Mouse (Mus musculus) limb, embryonic 13.5 days (tissue): ENCODE measurements at regions not wholly inside any gene's neighbourhood (a gene's known extent, or its start where the extent isn't known, plus 50 kb on each side); places are given as distances from the start of the nearest gene placed in this dataset.

Source experiments
- ATAC-seq: fragments of 200-750 bp; cut with Nextera tagmentation; 2 replicates; pipeline ENCODE4 v1.8.0; 2017; ENCODE audit warnings: low read depth, moderate number of reproducible peaks, moderate TSS enrichment; ENCODE audit not compliant: low FRiP score
- H3K27ac ChIP-seq: fragments of 300-500 bp; sonication (generic); 2 replicates; pipeline ENCODE4 v1.5.1; 2015; ENCODE audit warnings: inconsistent platforms, mild to moderate bottlenecking, moderate library complexity
- H3K27me3 ChIP-seq: fragments of 300-500 bp; sonication (generic); 2 replicates; pipeline ENCODE4 v1.6.1; 2015; ENCODE audit warnings: mild to moderate bottlenecking, inconsistent platforms
- H3K36me3 ChIP-seq: fragments of 300-500 bp; sonication (generic); 2 replicates; pipeline ENCODE4 v1.6.1; 2015; ENCODE audit warnings: inconsistent platforms, mild to moderate bottlenecking, moderate library complexity
- H3K4me1 ChIP-seq: fragments of 300-500 bp; sonication (generic); 2 replicates; pipeline ENCODE4 v1.6.1; 2015; ENCODE audit warnings: inconsistent platforms
- H3K4me2 ChIP-seq: fragments of 300-500 bp; sonication (generic); replicated peaks from 2 replicates; pipeline ENCODE4 v1.6.1; 2015; ENCODE audit warnings: inconsistent platforms, mild to moderate bottlenecking, moderate library complexity
- H3K4me3 ChIP-seq: fragments of 300-500 bp; sonication (generic); 2 replicates; pipeline ENCODE4 v1.5.1; 2015; ENCODE audit warnings: moderate library complexity, mild to moderate bottlenecking, inconsistent platforms
- H3K9ac ChIP-seq: fragments of 300-500 bp; sonication (generic); 2 replicates; pipeline ENCODE4 v1.6.1; 2015; ENCODE audit warnings: mild to moderate bottlenecking, inconsistent platforms
- H3K9me3 ChIP-seq: fragments of 300-500 bp; sonication (generic); 2 replicates; pipeline ENCODE4 v1.6.1; 2016; ENCODE audit warnings: inconsistent platforms
- WGBS: fragments of 180-500 bp; shearing (Covaris S2); methylation state at CpG from one replicate; pipeline ENCODE4 v1.1.7; 2015; 5-methylcytosine and 5-hydroxymethylcytosine counted together

DNA sequence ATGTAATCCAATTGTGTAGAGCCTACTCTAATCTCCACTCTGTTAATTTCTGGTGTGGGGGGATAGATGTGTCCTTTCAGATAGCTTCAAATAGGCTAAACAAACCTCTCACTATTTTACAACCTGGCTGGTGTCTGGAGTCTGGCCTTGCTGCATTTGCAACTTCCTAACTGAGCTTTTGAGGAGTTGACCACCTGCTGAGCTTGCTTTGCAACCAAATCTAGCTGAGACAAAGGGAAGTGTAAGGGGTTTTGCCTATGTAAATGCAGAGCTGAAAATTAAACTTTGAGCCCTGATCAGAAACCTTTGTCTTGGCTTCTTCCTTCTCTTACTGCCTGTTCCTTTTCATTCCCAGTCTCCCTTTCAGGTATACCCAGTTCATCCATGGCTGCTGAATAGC lies 404.3 kb downstream of the Cetn3 start:
- Histone ChIP-seq H3K9ac (no peak overlapping the region), H3K9me3 (no peaks in the 10 kb centered on the region), H3K27ac (no peak overlapping the region), H3K4me1 (no peaks in the 10 kb centered on the region), H3K27me3 (no peaks in the 10 kb centered on the region), H3K36me3 (no peaks in the 10 kb centered on the region), H3K4me2 (no peak overlapping the region), H3K4me3 (no peak overlapping the region)
- ATAC-seq: no peak

DNA sequence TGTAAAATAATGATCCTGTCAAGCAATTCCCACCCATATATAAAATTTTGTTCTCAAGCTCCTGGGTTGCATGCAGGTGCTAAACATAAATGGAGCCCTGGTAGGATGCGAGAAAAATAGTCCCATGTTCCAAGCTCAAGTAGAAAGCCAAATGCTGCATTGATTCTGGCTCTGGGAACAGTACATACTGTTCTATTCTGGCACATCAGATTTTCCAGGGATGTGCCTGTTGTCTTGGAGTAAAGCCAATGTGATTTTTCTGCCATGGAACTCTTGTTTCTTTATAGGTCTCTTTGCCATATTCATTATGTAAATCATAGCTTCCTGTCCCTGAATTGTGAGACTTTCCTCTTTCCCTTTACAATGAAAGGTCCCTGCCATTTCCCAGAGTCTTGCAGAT lies 417.9 kb downstream of the Cetn3 start:
- H3K4me2 ChIP-seq: no peak overlapping the region
- H3K4me1 ChIP-seq: no peaks in the 10 kb centered on the region
- H3K27me3 ChIP-seq: no peaks in the 10 kb centered on the region
- no peak overlapping the region for H3K9ac ChIP-seq
- H3K36me3 ChIP-seq: no peaks in the 10 kb centered on the region
- no peak overlapping the region for H3K4me3 ChIP-seq
- ATAC-seq: no peak
- H3K27ac ChIP-seq: no peak overlapping the region
- H3K9me3 ChIP-seq: no peaks in the 10 kb centered on the region
- WGBS: 93% methylated on average over 1 of the region's 1 CpGs

DNA sequence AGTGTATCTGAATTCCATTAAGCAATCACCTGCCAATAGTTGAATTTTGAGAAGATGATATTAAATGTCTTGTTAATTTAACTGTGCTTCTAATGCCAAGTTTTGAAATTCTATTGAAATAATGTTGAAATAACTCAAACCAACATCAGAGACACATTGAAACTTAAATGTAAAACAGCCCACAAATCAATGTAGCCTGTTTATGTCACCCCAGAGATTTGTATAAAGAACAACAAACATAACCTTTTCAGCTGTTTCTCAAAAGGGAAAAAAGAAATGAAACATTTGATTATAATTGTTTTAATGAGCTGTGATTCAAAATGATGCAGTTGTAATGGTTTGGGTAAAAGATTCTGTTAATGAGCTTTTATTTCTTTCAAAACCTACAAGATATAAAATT lies 442.6 kb downstream of the Cetn3 start:
- H3K27me3 ChIP-seq: no peaks in the 10 kb centered on the region
- H3K27ac ChIP-seq: no peak overlapping the region
- H3K4me2 ChIP-seq: no peak overlapping the region
- H3K4me3 ChIP-seq: no peak overlapping the region
- no peak overlapping the region for H3K9ac ChIP-seq
- H3K4me1 ChIP-seq: no peaks in the 10 kb centered on the region
- no peaks in the 10 kb centered on the region for H3K9me3 ChIP-seq
- H3K36me3 ChIP-seq: no peaks in the 10 kb centered on the region
- no peak for ATAC-seq

DNA sequence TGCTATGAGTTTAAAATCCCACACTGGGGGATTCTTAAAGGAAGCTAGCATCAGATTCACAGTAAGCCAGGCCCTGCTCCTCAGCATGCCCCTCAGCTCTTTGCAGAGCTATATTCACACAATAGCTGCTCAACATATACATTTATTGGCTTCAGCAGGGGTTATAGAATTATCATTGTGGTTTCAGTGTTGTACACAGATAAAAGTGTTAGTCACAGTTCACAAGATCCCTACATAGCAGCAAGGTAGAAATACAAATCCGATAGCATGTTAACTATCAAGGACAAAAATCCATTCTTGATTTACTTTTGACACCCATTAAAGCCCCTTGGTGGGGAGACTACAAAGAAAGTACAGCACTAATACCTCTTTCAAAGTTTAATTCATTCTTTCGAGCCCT lies 451.0 kb downstream of the Cetn3 start:
- no peaks in the 10 kb centered on the region for H3K27me3 ChIP-seq
- H3K4me3 ChIP-seq: no peak overlapping the region
- no peaks in the 10 kb centered on the region for H3K36me3 ChIP-seq
- H3K9ac ChIP-seq: no peak overlapping the region
- no peaks in the 10 kb centered on the region for H3K4me1 ChIP-seq
- 83% methylated on average over 2 of the region's 2 CpGs for WGBS
- ATAC-seq: no peak
- H3K4me2 ChIP-seq: no peak overlapping the region
- no peaks in the 10 kb centered on the region for H3K9me3 ChIP-seq
- no peak overlapping the region for H3K27ac ChIP-seq

DNA sequence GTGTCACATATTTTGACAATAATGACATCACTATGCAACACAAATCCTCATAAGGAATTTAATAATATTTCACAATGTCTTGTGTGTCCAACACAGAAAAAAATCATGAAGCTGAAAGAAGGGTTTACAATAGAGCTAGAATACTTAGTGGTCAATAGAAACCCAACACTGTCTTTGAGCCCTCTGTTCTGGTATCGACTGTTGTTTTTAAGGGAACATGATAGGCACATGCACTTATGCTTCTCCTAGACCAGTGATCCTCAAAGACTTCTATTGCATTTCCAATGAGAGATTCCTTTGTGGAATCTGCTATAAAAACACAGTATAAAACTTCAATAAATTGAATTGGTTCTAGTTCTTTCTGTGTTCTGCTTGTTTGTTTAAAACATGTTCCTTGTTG lies 463.4 kb downstream of the Cetn3 start:
- no peak for ATAC-seq
- H3K4me3 ChIP-seq: no peak overlapping the region
- H3K36me3 ChIP-seq: no peaks in the 10 kb centered on the region
- H3K4me1 ChIP-seq: no peaks in the 10 kb centered on the region
- no peak overlapping the region for H3K4me2 ChIP-seq
- H3K27me3 ChIP-seq: no peaks in the 10 kb centered on the region
- H3K9ac ChIP-seq: no peak overlapping the region
- WGBS: 88% methylated on average over 1 of the region's 1 CpGs
- H3K27ac ChIP-seq: no peak overlapping the region
- no peaks in the 10 kb centered on the region for H3K9me3 ChIP-seq

DNA sequence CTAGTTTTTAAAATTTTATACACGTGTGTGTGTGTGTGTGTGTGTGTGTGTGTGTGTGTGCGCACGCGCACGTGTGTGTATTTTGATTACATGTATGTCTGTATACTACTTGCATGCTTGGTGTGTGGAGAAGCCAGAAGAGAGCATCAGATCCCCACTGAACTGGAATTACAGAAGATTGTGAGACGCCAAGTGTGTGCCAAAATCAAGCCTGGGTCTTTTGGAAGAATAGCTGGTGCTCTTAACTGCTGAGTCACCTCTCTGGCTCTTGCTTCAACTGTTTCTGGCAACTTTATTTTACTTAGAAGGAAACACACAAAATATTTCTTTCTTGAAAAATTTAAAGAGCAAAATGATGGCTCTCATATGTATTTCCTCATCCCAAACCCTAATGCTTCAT lies 467.5 kb downstream of the Cetn3 start:
- no peaks in the 10 kb centered on the region for H3K36me3 ChIP-seq
- no peaks in the 10 kb centered on the region for H3K9me3 ChIP-seq
- no peak overlapping the region for H3K4me2 ChIP-seq
- H3K4me1 ChIP-seq: no peaks in the 10 kb centered on the region
- no peak overlapping the region for H3K27ac ChIP-seq
- no peak overlapping the region for H3K4me3 ChIP-seq
- no peak overlapping the region for H3K9ac ChIP-seq
- H3K27me3 ChIP-seq: no peaks in the 10 kb centered on the region
- no peak for ATAC-seq
- 87% methylated on average over 6 of the region's 6 CpGs for WGBS

DNA sequence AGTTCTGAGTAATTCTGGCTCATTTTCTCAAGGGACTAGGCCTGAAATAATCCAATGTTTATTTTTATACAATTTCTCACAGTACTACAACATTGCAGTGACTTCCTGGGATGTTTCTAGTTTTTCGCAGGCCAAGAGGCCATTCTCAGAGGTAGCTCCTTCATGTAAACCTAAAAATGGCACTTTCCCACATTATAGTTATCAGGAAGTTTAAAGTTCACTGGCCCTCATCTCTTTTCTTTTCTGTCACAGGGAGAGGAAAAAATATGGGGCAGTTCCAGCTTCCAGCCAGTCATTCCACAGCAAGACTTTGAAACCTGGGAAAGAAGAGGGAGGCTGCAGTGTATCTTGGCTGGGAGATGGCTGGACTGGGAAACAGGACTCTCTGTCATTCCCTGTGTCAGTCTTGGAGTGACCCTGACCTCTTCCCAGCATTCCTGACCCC lies 475.6 kb downstream of the Cetn3 start:
- H3K4me1 ChIP-seq: no peaks in the 10 kb centered on the region
- no peak overlapping the region for H3K9ac ChIP-seq
- ATAC-seq: no peak

DNA sequence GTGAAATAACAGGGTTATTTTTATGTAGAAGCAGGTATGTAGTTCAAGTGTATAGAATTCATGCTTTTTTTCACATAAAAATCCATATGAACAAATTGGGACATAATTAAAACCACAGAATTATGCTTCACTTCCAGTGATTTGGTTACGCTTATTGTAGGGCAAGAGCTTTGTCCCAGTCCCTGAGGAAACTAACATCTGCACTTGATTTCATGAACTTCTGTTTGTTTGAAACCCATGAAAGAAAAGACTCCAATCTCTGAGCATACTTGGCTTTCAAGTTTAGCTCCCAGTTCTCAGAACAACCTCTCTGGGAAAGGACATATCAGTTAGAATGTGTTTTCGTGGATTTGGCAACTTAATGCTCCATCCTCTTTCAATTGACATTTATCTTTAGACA lies 481.4 kb downstream of the Cetn3 start:
- 39% methylated on average over 2 of the region's 2 CpGs for WGBS
- H3K4me3 ChIP-seq: no peak overlapping the region
- H3K4me1 ChIP-seq: no peaks in the 10 kb centered on the region
- no peak overlapping the region for H3K4me2 ChIP-seq
- no peaks in the 10 kb centered on the region for H3K36me3 ChIP-seq
- no peak overlapping the region for H3K9ac ChIP-seq
- no peak overlapping the region for H3K27ac ChIP-seq
- no peaks in the 10 kb centered on the region for H3K9me3 ChIP-seq
- ATAC-seq: no peak
- no peaks in the 10 kb centered on the region for H3K27me3 ChIP-seq

More for the DNA sequence above, 475.6 kb downstream of the Cetn3 start:
- Histone ChIP-seq H3K27ac (no peak overlapping the region), H3K27me3 (no peaks in the 10 kb centered on the region), H3K4me3 (no peak overlapping the region), H3K9me3 (no peaks in the 10 kb centered on the region), H3K36me3 (no peaks in the 10 kb centered on the region), H3K4me2 (no peak overlapping the region)
- whole genome bisulfite sequencing: 86% methylated on average over 1 of the region's 1 CpGs

DNA sequence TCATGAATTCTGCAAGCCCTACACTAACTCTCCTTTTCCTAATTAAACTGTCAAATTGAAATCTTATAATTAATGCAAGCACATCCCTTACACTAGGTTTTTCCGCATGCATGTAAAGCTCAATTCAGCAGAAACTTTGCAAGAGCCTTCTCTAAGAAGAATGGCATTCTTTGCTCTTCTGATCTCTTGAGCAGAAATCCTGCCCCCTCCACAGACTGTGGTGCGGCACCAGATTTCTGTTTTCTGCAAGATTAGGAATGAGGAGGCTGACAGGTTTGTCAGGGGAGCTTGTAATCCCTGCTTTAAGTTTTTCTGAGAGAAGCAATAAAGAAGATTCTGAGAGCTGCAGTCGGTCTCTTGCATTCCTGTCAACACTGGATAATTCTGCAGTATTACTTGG lies 482.3 kb downstream of the Cetn3 start:
- WGBS: 70% methylated on average over 3 of the region's 3 CpGs
- ATAC-seq: no peak
- no peak overlapping the region for H3K9ac ChIP-seq
- no peaks in the 10 kb centered on the region for H3K27me3 ChIP-seq
- H3K4me2 ChIP-seq: no peak overlapping the region
- H3K27ac ChIP-seq: no peak overlapping the region
- no peaks in the 10 kb centered on the region for H3K9me3 ChIP-seq
- no peaks in the 10 kb centered on the region for H3K4me1 ChIP-seq
- no peak overlapping the region for H3K4me3 ChIP-seq
- no peaks in the 10 kb centered on the region for H3K36me3 ChIP-seq

DNA sequence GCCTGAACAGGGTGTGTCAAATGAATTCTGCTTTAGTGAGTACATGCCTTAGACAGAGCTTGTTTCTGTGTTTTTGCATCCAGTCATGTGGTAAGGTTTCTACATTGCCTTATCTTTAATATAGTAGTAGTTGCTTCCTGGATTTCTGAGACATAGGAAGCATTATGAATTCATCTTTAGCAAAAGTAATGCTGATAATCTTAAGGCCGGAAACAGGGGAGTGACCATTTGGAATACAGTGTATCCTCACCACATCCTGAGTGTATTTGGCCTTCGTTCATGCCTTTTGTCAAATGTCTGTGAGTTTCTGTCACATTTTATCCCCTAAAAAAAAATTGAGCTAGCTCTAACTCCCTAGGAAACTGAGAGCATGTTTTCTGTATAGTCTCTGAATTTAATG lies 482.9 kb downstream of the Cetn3 start:
- no peaks in the 10 kb centered on the region for H3K9me3 ChIP-seq
- no peaks in the 10 kb centered on the region for H3K27me3 ChIP-seq
- H3K4me1 ChIP-seq: no peaks in the 10 kb centered on the region
- H3K27ac ChIP-seq: no peak overlapping the region
- WGBS: 91% methylated on average over 2 of the region's 2 CpGs
- no peaks in the 10 kb centered on the region for H3K36me3 ChIP-seq
- no peak overlapping the region for H3K9ac ChIP-seq
- H3K4me3 ChIP-seq: no peak overlapping the region
- ATAC-seq: no peak
- H3K4me2 ChIP-seq: no peak overlapping the region

DNA sequence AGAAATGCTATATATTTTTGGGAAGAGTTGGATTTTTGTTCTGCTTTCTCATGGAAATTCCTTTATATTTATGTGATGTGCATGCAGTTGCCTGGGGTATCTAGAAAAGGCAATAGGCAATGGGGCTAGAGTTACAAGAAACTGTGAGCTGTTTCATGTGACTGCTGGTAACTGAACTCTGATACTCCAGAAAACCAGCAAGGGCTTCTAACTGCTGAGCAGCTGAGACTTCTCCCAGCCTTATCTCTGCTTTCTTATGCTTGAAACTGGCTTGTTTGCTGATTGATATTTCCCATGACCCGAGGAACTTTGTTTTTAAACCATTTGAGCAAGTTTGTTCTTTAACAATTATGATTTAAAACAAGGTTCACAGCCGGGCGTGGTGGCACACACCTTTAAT lies 491.9 kb downstream of the Cetn3 start:
- Histone ChIP-seq H3K9ac (no peak overlapping the region), H3K9me3 (no peaks in the 10 kb centered on the region), H3K4me2 (no peak overlapping the region), H3K27me3 (no peaks in the 10 kb centered on the region), H3K4me1 (no peaks in the 10 kb centered on the region), H3K27ac (no peak overlapping the region), H3K36me3 (no peaks in the 10 kb centered on the region), H3K4me3 (no peak overlapping the region)
- WGBS: 70% methylated on average over 3 of the region's 3 CpGs
- ATAC-seq: no peak

DNA sequence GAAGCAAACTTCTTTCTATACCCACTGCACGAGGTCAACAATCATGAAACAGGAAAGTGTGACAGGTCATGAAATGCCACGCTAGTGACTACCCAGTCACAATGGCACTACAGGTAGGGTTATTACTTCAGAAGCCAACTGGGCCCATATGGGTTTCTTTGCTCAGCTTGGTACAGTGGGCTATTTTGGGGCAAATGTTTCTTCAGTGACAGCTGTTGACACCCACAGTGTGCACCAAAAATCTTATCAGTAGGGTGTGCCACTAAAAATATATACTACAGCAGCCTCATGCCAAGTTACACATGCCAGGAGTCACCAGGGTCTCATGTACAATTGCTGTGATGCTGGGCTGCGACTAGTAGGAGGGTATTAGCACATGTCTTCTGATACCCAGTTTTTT lies 493.1 kb downstream of the Cetn3 start:
- Histone ChIP-seq H3K9ac (no peak overlapping the region), H3K4me2 (no peak overlapping the region), H3K4me1 (no peaks in the 10 kb centered on the region), H3K4me3 (no peak overlapping the region), H3K9me3 (no peaks in the 10 kb centered on the region), H3K27me3 (no peaks in the 10 kb centered on the region), H3K36me3 (no peaks in the 10 kb centered on the region), H3K27ac (no peak overlapping the region)
- no peak for ATAC-seq
- 85% methylated on average over 3 of the region's 3 CpGs for WGBS

DNA sequence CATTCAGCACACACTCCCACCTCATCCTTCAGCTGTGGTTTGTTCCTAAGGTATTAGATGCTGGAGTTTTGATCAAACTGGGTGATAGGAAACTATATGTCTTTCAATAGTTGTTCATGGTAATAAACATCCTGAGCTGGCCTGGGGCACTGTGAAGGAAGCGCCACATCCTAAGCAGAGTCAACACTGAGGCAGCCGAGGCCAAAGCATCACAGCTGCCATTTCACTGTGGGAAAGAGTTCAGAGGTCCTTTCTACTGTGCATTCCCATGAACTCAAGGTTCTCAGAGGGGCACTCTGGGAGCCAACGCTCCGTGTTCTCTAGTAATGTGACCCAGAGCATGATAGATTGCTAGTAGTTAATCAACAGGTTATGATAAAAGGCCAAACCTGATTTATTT lies 497.9 kb downstream of the Cetn3 start:
- Histone ChIP-seq H3K27ac (no peak overlapping the region), H3K4me1 (no peaks in the 10 kb centered on the region), H3K4me3 (no peak overlapping the region), H3K9ac (no peak overlapping the region), H3K4me2 (no peak overlapping the region), H3K9me3 (no peaks in the 10 kb centered on the region), H3K36me3 (no peaks in the 10 kb centered on the region), H3K27me3 (no peaks in the 10 kb centered on the region)
- WGBS: 59% methylated on average over 4 of the region's 4 CpGs
- ATAC-seq: no peak

DNA sequence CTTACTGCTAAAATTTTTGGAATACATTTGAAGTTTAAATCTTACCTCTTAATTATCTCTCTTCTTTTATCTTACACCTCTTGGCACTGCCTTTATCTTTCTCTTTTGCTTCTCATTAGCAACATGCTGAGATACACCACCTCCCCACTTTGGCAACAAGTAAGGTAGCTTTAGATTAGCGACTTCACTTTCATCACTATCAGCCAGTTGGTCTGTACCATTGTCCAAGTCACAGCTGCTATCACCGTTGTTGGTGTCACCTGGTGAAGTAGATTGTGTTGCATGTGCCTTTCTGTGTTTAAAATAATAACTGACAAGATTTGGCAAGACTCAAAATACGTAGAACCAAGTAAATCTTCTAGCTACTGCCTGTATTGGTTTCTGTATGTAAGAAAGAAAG lies 513.0 kb downstream of the Cetn3 start:
- H3K4me3 ChIP-seq: no peak overlapping the region
- H3K36me3 ChIP-seq: no peaks in the 10 kb centered on the region
- H3K27me3 ChIP-seq: no peaks in the 10 kb centered on the region
- ATAC-seq: no peak
- no peak overlapping the region for H3K9ac ChIP-seq
- no peaks in the 10 kb centered on the region for H3K9me3 ChIP-seq
- H3K27ac ChIP-seq: no peak overlapping the region
- no peak overlapping the region for H3K4me2 ChIP-seq
- H3K4me1 ChIP-seq: no peaks in the 10 kb centered on the region
- WGBS: 54% methylated on average over 3 of the region's 3 CpGs
